Mouse (Mus musculus): Measurements from ENCODE around the gene Arfgap3.

Arfgap3 gene

GRCm38 (mm10) chr15:83254372-83255070 lies 95.5 kb downstream of the Arfgap3 start:
- DNase-seq (ENCODE audit: low spot score in 2 of 2): no peak

- peak in 1 of 2 experiments; percentile 31 for DNase-seq (ENCODE audit: low spot score in 2 of 2)
These were observed 98.0 kb downstream of the Arfgap3 start for GRCm38 (mm10) chr15:83252060-83252459.

DNA sequence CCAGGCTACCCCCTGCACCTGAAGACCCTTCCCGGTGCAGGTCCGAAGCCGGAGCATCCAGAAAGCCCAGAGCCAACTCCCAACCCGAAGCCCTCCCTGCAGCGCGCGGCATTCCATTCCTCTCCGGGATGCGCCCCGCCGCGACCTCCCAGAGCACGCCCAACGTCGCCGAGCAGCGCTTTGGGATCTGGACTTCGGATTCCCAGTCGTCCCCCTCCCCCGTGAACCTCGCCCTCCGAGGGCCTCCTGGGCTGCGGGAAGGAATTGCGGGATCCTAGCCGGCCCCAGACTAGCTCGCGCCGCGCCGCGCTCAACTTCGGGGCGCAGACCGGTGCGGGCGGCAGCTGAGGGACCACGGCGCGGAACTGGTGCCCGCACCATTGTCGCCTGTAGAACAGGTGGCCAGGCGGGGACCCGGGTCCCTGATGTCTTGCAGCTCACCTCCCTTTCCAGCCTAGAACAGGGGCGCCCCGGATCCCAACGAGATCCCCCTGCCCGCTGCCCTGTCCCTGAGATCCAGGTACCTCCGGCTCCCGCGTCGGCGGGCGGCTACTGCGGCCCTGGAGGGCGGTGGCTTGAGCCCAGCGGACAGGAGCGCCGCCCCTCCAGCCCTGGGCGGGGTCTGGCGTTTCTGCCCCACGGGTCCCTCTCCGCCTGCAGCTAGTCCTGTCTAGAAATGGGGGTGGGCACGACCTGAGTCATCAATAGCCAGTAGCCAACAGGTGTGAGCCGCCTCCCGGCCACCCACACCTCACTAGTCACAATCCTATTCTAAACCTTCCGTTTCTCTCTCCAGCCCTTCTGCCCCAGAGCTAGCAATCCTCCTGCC lies 98.7 kb downstream of the Arfgap3 start, which contains the start of gene A4galt:
Gene A4galt, minus strand, starts transcription at position 599 of the 829 bp plus-strand sequence.
- peak; percentile 57 to 69 for DNase-seq (ENCODE audit: low spot score in 2 of 2)

GRCm38 (mm10) chr15:83250651-83251175 lies 99.3 kb downstream of the Arfgap3 start:
- DNase-seq (ENCODE audit: low spot score in 2 of 2): no peak
